Mouse (Mus musculus) C2C12 (cell line): ENCODE measurements around the gene Ncoa1. TPM values are rescaled to one million over a fixed set of nuclear protein-coding genes. Genes with fewer than 3 reads are reported as not detected.

Experiments
- H3K27me3 ChIP-seq: one replicate; pipeline ENCODE4 v1.6.1; 2011; ENCODE audit not compliant: control insufficient read depth, insufficient read depth, insufficient read length
- H3K36me3 ChIP-seq: one replicate; pipeline ENCODE4 v1.6.1; 2011; ENCODE audit not compliant: control insufficient read depth, insufficient read depth
- H3K4me3 ChIP-seq: one replicate; pipeline ENCODE4 v1.5.1; 2011; ENCODE audit warnings: mild to moderate bottlenecking, control low read depth; ENCODE audit not compliant: poor library complexity, insufficient read depth, severe bottlenecking
- H3K79me2 ChIP-seq: one replicate; pipeline ENCODE4 v1.6.1; 2011; ENCODE audit not compliant: control insufficient read depth, insufficient read depth
- H3K79me3 ChIP-seq: one replicate; pipeline ENCODE4 v1.6.1; 2011; ENCODE audit warnings: low read depth, control low read depth
- H3ac ChIP-seq: one replicate; pipeline ENCODE3; 2011; ENCODE audit warnings: low read depth; ENCODE audit not compliant: control insufficient read depth, insufficient read length
- CEBPB ChIP-seq: IDR thresholded peaks from one replicate; pipeline ENCODE4 v1.6.1; 2011; ENCODE audit warnings: low read depth, mild to moderate bottlenecking, control low read depth, moderate library complexity
- CTCF ChIP-seq: IDR thresholded peaks from one replicate; pipeline ENCODE4 v1.5.1; 2011; ENCODE audit not compliant: control insufficient read depth, insufficient read depth, insufficient read length
- FOSL1 ChIP-seq: IDR thresholded peaks from one replicate; pipeline ENCODE4 v1.8.0; 2011; ENCODE audit warnings: mild to moderate bottlenecking, low read length; ENCODE audit not compliant: poor library complexity, insufficient read depth, severe bottlenecking
- MAX ChIP-seq: IDR thresholded peaks from one replicate; pipeline ENCODE4 v1.6.1; 2011; ENCODE audit warnings: mild to moderate bottlenecking, control low read depth
- MYOD1 ChIP-seq: IDR thresholded peaks from one replicate; pipeline ENCODE4 v1.6.1; 2011; ENCODE audit warnings: low read depth; ENCODE audit not compliant: control insufficient read depth, insufficient read length
- MYOG ChIP-seq: IDR thresholded peaks from one replicate; pipeline ENCODE4 v1.6.1; 2011; ENCODE audit not compliant: control insufficient read depth, insufficient read length; ENCODE audit errors: extremely low read depth
- USF1 ChIP-seq: IDR thresholded peaks from one replicate; pipeline ENCODE4 v1.6.1; 2011; ENCODE audit warnings: low read depth, mild to moderate bottlenecking, control low read depth, moderate library complexity
- polyA plus RNA-seq: library from polyadenylated mRNA; unstranded; fragments of >200 nt; fragmentation: generic; extraction: Trizol; gene quantifications from one replicate; pipeline ENCODE4 v1.2.1, GENCODE M21; 2012; ENCODE audit warnings: missing spikeins

Gene Ncoa1
- polyA plus RNA-seq, 1 experiment, result 3.4 TPM

DNA sequence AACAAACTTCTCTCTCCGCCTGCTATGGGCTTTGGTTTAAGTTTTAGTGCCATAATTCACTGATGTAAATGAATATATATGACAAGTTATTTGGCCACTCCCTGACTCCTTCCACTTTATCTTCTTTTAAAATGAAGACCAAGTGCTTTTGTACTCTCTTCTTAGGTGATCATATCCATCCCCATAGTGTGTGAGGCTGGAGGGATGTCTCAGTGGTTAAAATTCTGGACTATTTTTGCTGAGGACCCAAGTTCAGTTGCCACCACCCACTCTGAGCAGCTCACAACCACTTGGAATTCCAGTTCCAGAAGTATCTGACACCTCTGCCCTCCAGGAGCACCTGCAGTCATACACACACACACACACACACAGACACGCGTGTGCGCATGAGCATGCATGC is 23.5 kb upstream of the Ncoa1 start:
- Histone ChIP-seq H3K4me3 (no peak overlapping the region), H3K27me3 (peaks cover 3% of the 10 kb centered on the region), H3K79me3 (no peaks in the 10 kb centered on the region), H3K79me2 (no peaks in the 10 kb centered on the region), H3ac (no peak overlapping the region), H3K36me3 (no peaks in the 10 kb centered on the region)
- TF ChIP-seq CTCF (no peak), MAX (no peak), USF1 (no peak), CEBPB (no peak), MYOD1 (no peak), MYOG (no peak), FOSL1 (no peak)

DNA sequence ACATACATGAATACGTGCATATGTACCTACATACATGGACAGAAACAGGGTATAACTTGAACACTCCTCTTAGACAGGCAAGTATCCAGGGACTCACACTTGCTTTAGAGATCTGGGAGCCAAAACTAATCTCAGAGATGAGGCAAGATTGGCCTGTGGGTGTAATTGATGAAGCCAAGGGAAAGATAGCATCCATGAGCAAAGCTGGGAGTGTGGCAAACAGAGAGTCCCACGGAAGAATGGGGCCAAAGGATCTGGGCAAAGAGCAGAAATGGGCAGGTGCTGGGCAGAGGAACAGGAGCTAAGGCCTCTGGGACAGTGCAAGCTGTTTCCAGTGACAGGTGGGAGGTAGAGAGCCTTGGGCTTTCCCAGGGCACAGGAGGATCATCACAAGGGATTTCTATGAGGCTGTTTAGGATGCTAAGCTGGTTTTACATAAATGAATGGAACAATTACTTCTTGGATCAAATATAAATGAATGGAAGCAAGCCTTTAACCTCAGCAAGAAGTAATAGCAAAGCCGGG is 22.7 kb upstream of the Ncoa1 start:
- H3ac ChIP-seq, result no peak overlapping the region
- no peaks in the 10 kb centered on the region for H3K79me2 ChIP-seq
- no peaks in the 10 kb centered on the region for H3K79me3 ChIP-seq
- peaks cover 3% of the 10 kb centered on the region for H3K27me3 ChIP-seq
- H3K36me3 ChIP-seq, result no peaks in the 10 kb centered on the region
- H3K4me3 ChIP-seq, result no peak overlapping the region
- no peak for TF ChIP-seq MAX
- TF ChIP-seq MYOG, result no peak
- no peak for TF ChIP-seq MYOD1
- no peak for TF ChIP-seq USF1
- TF ChIP-seq CTCF, result no peak
- TF ChIP-seq CEBPB, result no peak

DNA sequence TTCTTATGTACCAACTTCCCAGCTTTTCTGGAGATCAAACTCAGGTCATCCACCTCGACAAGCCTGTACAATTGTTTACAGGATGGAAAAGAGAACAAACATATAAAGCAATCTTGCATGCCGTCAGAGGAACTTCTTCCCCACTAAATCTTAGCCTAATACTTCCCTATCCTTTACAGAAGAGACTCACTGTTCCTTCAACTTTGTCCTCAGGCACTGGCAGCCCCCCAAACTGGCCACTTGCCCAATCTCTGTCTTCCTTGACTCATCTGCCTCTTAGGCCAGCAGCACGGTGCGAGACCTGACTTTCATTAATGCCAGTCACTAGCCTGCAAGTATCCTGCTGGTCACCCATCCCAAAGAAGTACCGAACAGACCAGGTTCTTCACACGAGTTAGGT is 11.4 kb upstream of the Ncoa1 start:
- TF ChIP-seq CTCF (no peak), FOSL1 (no peak), MYOD1 (no peak), MYOG (no peak), CEBPB (no peak), USF1 (no peak), MAX (no peak)
- Histone ChIP-seq H3K79me3 (no peaks in the 10 kb centered on the region), H3K79me2 (no peaks in the 10 kb centered on the region), H3ac (no peak overlapping the region), H3K36me3 (no peaks in the 10 kb centered on the region), H3K4me3 (no peak overlapping the region), H3K27me3 (no peaks in the 10 kb centered on the region)

DNA sequence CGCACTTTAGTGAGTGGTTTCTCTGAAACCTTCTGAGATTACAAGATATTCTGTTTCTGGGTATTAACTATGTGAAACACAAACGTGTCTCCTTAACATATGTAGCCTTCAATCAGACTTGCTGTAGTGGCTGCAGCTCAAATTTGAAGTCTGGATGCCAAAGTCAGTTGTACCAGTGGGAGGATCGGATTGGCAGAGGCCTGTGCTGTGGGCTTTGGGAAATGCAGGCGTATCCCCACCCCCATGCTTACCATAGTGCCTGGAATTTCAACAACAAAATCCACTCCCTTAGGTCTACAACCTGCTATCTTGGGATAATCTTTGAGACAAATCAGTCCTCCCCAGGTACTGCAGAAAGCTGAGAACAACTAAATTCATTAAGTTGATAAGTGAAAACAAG is 6.4 kb upstream of the Ncoa1 start:
- Histone ChIP-seq H3K79me2 (no peaks in the 10 kb centered on the region), H3ac (no peak overlapping the region), H3K79me3 (no peaks in the 10 kb centered on the region), H3K36me3 (no peaks in the 10 kb centered on the region), H3K4me3 (no peak overlapping the region), H3K27me3 (no peaks in the 10 kb centered on the region)
- TF ChIP-seq CTCF, result no peak
- no peak for TF ChIP-seq CEBPB
- TF ChIP-seq FOSL1, result no peak
- TF ChIP-seq USF1, result no peak
- TF ChIP-seq MYOD1, result no peak
- TF ChIP-seq MYOG, result no peak
- no peak for TF ChIP-seq MAX

DNA sequence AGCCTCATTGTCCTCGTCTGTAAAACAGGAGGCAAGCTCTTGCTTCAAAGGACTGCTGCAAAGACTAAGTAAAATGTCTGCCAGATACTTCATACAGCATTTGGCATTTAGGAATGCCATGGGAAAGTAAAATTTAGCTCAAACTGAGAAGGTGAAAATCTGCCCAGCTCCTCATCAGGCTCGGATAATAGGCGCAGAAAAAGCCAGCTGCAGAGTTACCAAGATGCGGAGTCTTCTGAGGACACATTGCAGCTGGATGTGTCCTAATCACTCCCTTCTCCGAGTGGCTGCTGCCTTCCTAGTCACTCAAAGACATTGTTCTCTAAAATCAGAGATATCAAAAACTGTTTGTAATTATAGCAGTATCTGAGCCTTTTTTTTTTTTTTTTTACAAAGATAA is 4.7 kb upstream of the Ncoa1 start:
- Histone ChIP-seq H3K79me2 (no peaks in the 10 kb centered on the region), H3K4me3 (no peak overlapping the region), H3ac (no peak overlapping the region), H3K79me3 (no peaks in the 10 kb centered on the region), H3K36me3 (no peaks in the 10 kb centered on the region), H3K27me3 (no peaks in the 10 kb centered on the region)
- TF ChIP-seq CTCF (no peak), CEBPB (no peak), FOSL1 (no peak), USF1 (no peak)

DNA sequence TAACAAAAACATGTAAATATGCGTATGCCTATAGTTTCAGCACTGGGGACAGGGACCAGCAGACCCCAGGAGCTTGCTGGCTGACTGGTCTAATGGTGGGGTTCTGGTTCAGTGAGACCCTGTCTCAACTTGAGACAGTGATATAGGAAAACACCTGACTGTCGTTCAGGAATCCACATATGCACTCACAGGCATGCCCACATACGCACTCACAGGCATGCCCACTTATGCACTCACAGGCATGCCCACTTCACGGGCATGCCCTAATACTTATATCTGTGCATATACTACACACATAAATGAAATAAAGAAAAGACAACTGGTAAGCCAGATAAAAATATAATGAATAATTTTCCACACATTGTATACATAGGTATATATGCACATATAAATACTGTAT is 3.3 kb upstream of the Ncoa1 start:
- Histone ChIP-seq H3K79me3 (no peaks in the 10 kb centered on the region), H3K4me3 (no peak overlapping the region), H3ac (no peak overlapping the region), H3K79me2 (no peaks in the 10 kb centered on the region), H3K36me3 (no peaks in the 10 kb centered on the region), H3K27me3 (no peaks in the 10 kb centered on the region)
- TF ChIP-seq CEBPB, result no peak
- TF ChIP-seq CTCF, result no peak
- TF ChIP-seq MAX, result no peak
